Mouse (Mus musculus) heart, embryonic 13.5 days (tissue): ENCODE results near the gene Kcnk12. TPM values are rescaled to one million over a fixed set of nuclear protein-coding genes. Genes with fewer than 3 reads are reported as not detected.

Experiments
- ATAC-seq: fragments of 200-750 bp; cut with Nextera tagmentation; 2 replicates; pipeline ENCODE4 v1.8.0; 2017; ENCODE audit warnings: moderate TSS enrichment; ENCODE audit not compliant: insufficient number of reproducible peaks, low FRiP score, low TSS enrichment; ENCODE audit errors: extremely low read depth
- H3K27ac ChIP-seq: fragments of 300-500 bp; sonication (generic); replicated peaks from 2 replicates; pipeline ENCODE4 v1.5.1; 2015; ENCODE audit warnings: moderate library complexity, mild to moderate bottlenecking, inconsistent platforms
- H3K27me3 ChIP-seq: fragments of 300-500 bp; sonication (generic); replicated peaks from 2 replicates; pipeline ENCODE4 v1.6.1; 2015; ENCODE audit warnings: mild to moderate bottlenecking, inconsistent platforms
- H3K36me3 ChIP-seq: fragments of 300-500 bp; sonication (generic); 2 replicates; pipeline ENCODE4 v1.6.1; 2015; ENCODE audit warnings: mild to moderate bottlenecking, inconsistent platforms
- H3K4me1 ChIP-seq: fragments of 300-500 bp; sonication (generic); 2 replicates; pipeline ENCODE4 v1.6.1; 2015; ENCODE audit warnings: inconsistent platforms
- H3K4me2 ChIP-seq: fragments of 300-500 bp; sonication (generic); 2 replicates; pipeline ENCODE4 v1.6.1; 2015; ENCODE audit warnings: inconsistent platforms, mild to moderate bottlenecking, moderate library complexity
- H3K4me3 ChIP-seq: fragments of 300-500 bp; sonication (generic); 2 replicates; pipeline ENCODE4 v1.5.1; 2015; ENCODE audit warnings: moderate library complexity, mild to moderate bottlenecking, inconsistent platforms
- H3K9ac ChIP-seq: fragments of 300-500 bp; sonication (generic); 2 replicates; pipeline ENCODE4 v1.6.1; 2015; ENCODE audit warnings: inconsistent platforms, mild to moderate bottlenecking, moderate library complexity
- H3K9me3 ChIP-seq: fragments of 300-500 bp; sonication (generic); 2 replicates; pipeline ENCODE4 v1.6.1; 2016; ENCODE audit warnings: inconsistent platforms
- WGBS: fragments of 180-500 bp; shearing (Covaris S2); methylation state at CpG from one replicate; pipeline ENCODE4 v1.1.7; 2015; ENCODE audit warnings: mixed read lengths; 5-methylcytosine and 5-hydroxymethylcytosine counted together
- polyA plus RNA-seq: library from polyadenylated mRNA; unstranded; fragments of >200 nt; fragmentation: Nextera tagmentation; extraction: Ambion mirVana; gene quantifications from 2 replicates; pipeline ENCODE4 v1.2.1, GENCODE M21; 2015

Gene Kcnk12
- polyA plus RNA-seq, 1 experiment from 2014 or later, result not detected

GRCm38 (mm10) chr17:87696814-87697213 lies 101.0 kb downstream of the Kcnk12 start:
- Histone ChIP-seq H3K27ac (no peak overlapping the region), H3K4me3 (no peak overlapping the region), H3K4me2 (no peak overlapping the region), H3K9ac (no peak overlapping the region), H3K4me1 (no peaks in the 10 kb centered on the region), H3K27me3 (no peaks in the 10 kb centered on the region), H3K36me3 (peaks cover 72% of the 10 kb centered on the region), H3K9me3 (no peaks in the 10 kb centered on the region)
- 79% methylated on average over 6 of the region's 6 CpGs for WGBS
- ATAC-seq, result no peak

- 87% methylated on average over 11 of the region's 11 CpGs for WGBS
- Histone ChIP-seq H3K9me3 (no peaks in the 10 kb centered on the region), H3K4me3 (no peak overlapping the region), H3K4me1 (no peaks in the 10 kb centered on the region), H3K27ac (no peak overlapping the region), H3K4me2 (no peak overlapping the region), H3K27me3 (no peaks in the 10 kb centered on the region), H3K36me3 (peaks cover 69% of the 10 kb centered on the region), H3K9ac (no peak overlapping the region)
- no peak for ATAC-seq
These were observed 101.8 kb downstream of the Kcnk12 start for GRCm38 (mm10) chr17:87695874-87696465.

Other genes with a start within 250 kb of the Kcnk12 start
- gene Epcam, start 162.0 kb downstream of the Kcnk12 start, polyA plus RNA-seq, result 12.7 and 14.4 TPM in 2 replicates
- 36.7 and 39.1 TPM in 2 replicates for gene Msh2, start 125.7 kb downstream of the Kcnk12 start, polyA plus RNA-seq
- not detected in 2 replicates for gene Rpl36-ps4, start 123.0 kb upstream of the Kcnk12 start, polyA plus RNA-seq
- 28.6 and 30.9 TPM in 2 replicates for gene Msh6, start 177.1 kb upstream of the Kcnk12 start, polyA plus RNA-seq